Mouse (Mus musculus) testis, adult 2 months (tissue): ENCODE results near the gene Fam162b.

Experiments used
- CTCF ChIP-seq: fragments of 200-500 bp; IDR thresholded peaks from 2 replicates; pipeline ENCODE4 v1.5.1; 2012; ENCODE audit warnings: low read depth, mild to moderate bottlenecking, inconsistent platforms, low read length, moderate library complexity; ENCODE audit not compliant: control insufficient read depth, insufficient read depth, insufficient replicate concordance
- POLR2A ChIP-seq: fragments of 200-500 bp; IDR thresholded peaks from 2 replicates; pipeline ENCODE4 v1.6.1; 2012; ENCODE audit warnings: low read depth, mild to moderate bottlenecking, inconsistent platforms, low read length, moderate library complexity; ENCODE audit not compliant: control insufficient read depth

- TF ChIP-seq POLR2A, result no peak
- TF ChIP-seq CTCF, result no peak
Measured at GRCm38 (mm10) chr10:51609741-51610425, 19.6 kb upstream of the Fam162b start.
